Mouse (Mus musculus) forebrain, embryonic 16.5 days (tissue): Measurements from ENCODE around the gene Dut. TPM values are rescaled to one million over a fixed set of nuclear protein-coding genes. Genes with fewer than 3 reads are reported as not detected.

Experiments
- ATAC-seq: fragments of 200-750 bp; cut with Nextera tagmentation; 2 replicates; pipeline ENCODE4 v1.8.0; 2017; ENCODE audit warnings: mild to moderate bottlenecking, moderate library complexity
- H3K27ac ChIP-seq: fragments of 300-500 bp; sonication (generic); 2 replicates; pipeline ENCODE4 v1.5.1; 2014; ENCODE audit warnings: low read length, control low read depth
- H3K27me3 ChIP-seq: fragments of 300-500 bp; sonication (generic); replicated peaks from 2 replicates; pipeline ENCODE4 v1.6.1; 2014; ENCODE audit warnings: low read length; ENCODE audit not compliant: control insufficient read depth, insufficient read depth
- H3K36me3 ChIP-seq: fragments of 300-500 bp; sonication (generic); 2 replicates; pipeline ENCODE4 v1.6.1; 2014; ENCODE audit not compliant: control insufficient read depth, insufficient read depth
- H3K4me1 ChIP-seq: fragments of 300-500 bp; sonication (generic); replicated peaks from 2 replicates; pipeline ENCODE4 v1.6.1; 2014; ENCODE audit warnings: low read length; ENCODE audit not compliant: control insufficient read depth, insufficient read depth
- H3K4me2 ChIP-seq: fragments of 300-500 bp; sonication (generic); 2 replicates; pipeline ENCODE4 v1.6.1; 2014; ENCODE audit warnings: mild to moderate bottlenecking, low read length, control low read depth
- H3K4me3 ChIP-seq: fragments of 300-500 bp; sonication (generic); replicated peaks from 2 replicates; pipeline ENCODE4 v1.5.1; 2014; ENCODE audit warnings: mild to moderate bottlenecking, low read length, control low read depth
- H3K9ac ChIP-seq: fragments of 300-500 bp; sonication (generic); replicated peaks from 2 replicates; pipeline ENCODE4 v1.6.1; 2014; ENCODE audit warnings: low read depth, low read length, control low read depth
- H3K9me3 ChIP-seq: fragments of 300-500 bp; sonication (generic); 2 replicates; pipeline ENCODE4 v1.6.1; 2016; ENCODE audit warnings: low read length; ENCODE audit not compliant: control insufficient read depth
- WGBS: fragments of 180-500 bp; shearing (Covaris S2); extraction: QIAGEN DNeasy Blood & Tissue Kit; methylation state at CpG from one replicate; pipeline ENCODE4 v1.1.7; 2014; 5-methylcytosine and 5-hydroxymethylcytosine counted together
- polyA plus RNA-seq: library from polyadenylated mRNA; unstranded; fragments of >200 nt; fragmentation: Nextera tagmentation; extraction: Ambion mirVana; gene quantifications from 2 replicates; pipeline ENCODE4 v1.2.1, GENCODE M21; 2015

Gene Dut
- polyA plus RNA-seq, 1 experiment from 2014 or later, result 87.9 TPM

GRCm38 (mm10) chr2:125305671-125306070 lies 58.7 kb downstream of the Dut start:
- no peaks in the 10 kb centered on the region for H3K9me3 ChIP-seq
- no peak overlapping the region for H3K4me3 ChIP-seq
- H3K4me1 ChIP-seq, result no peaks in the 10 kb centered on the region
- H3K4me2 ChIP-seq, result no peak overlapping the region
- H3K36me3 ChIP-seq, result peaks cover 4% of the 10 kb centered on the region; the same call in 1 of the 2 replicates
- H3K9ac ChIP-seq, result no peak overlapping the region
- ATAC-seq, result no peak
- WGBS, result 89% methylated on average over 3 of the region's 3 CpGs
- no peak overlapping the region for H3K27ac ChIP-seq
- H3K27me3 ChIP-seq, result no peaks in the 10 kb centered on the region

Other genes starting within 250 kb of the Dut start
- 4.0 and 4.7 TPM in 2 replicates for gene Slc24a5, start 179.1 kb upstream of the Dut start, polyA plus RNA-seq
- gene Myef2, start 123.5 kb upstream of the Dut start, polyA plus RNA-seq, result 262 and 276 TPM in 2 replicates
- gene Ctxn2, start 110.5 kb upstream of the Dut start, polyA plus RNA-seq, result 3.8 and 6.8 TPM in 2 replicates
- gene Slc12a1, start 94.7 kb upstream of the Dut start, polyA plus RNA-seq, result 0.04 TPM in 1 of 2 replicates, not detected in the other